Mouse (Mus musculus) monocyte, adult 2 months (primary cell): ENCODE results near the gene Frmpd1.

ENCODE experiments used
- DNase-seq, 2 experiments: peaks; one replicate each; pipeline ENCODE4 v3.0.0; 2022; ENCODE audit warnings: low spot score in 2 of 2, low read depth in 1 of 2

The Frmpd1 gene

DNA sequence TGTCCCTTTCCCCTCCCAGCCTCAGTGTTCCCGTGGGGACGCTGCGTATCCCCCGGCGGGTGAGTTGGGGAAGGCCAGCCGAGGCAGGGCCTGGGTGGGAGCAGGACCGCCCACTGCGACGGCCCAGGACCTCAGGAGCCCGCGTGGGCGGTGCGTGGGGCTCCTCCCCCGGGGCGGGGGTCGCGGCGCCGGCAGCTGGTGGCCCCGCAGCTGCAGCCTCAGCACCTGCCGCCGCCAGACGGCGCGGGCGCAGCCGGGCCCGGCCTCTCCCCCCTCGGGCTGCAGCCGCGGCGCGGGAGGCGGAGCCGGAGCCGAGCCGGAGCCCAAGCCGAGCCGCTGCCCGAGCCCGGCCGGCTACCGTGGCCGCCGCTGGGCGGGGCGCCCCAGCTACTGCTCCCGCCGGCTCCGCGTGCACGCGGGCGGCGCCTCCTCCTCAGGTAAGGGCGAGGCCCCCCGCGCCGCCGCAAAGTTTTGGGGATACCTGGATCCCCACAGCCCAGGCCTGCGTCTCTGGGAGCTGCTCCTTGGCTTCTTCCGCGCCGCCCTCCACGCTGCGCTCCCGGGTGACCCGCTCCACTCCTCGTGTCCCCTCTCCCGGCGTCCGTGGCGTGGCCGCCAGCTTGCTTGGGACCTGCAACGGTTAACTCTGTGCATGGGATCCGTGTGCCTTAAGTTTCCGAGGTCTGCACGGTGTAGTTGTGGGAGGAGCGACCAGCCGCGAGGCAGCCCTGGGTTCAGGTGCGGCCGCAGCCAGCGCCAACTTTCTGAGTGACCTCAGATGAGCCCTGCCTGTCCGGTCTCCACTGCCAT lies at the start of gene Frmpd1:
Frmpd1 (plus strand) TSS at position 355 of the 810 bp plus-strand sequence.
- DNase-seq = no peak

DNA sequence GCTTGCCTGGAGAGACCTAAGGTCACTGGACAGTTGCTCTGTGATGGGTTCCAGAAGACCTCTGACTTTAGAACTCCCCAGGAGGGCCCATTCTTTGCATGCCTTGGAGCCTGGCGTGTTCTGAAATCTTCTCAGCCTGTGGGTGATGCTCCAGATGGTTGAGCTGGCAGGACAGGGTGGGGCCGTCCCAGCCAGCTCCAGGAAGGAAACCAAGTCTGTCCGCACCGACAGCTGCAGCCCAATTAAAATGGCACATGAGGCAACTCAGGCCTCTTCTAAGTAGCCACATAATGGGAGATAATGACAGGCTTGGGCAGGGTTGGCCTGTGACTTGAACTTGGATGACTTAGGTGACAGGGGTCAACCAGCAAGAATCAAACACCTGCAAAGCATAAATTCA lies 47.0 kb upstream of the Frmpd1 start:
- no peak for DNase-seq

DNA sequence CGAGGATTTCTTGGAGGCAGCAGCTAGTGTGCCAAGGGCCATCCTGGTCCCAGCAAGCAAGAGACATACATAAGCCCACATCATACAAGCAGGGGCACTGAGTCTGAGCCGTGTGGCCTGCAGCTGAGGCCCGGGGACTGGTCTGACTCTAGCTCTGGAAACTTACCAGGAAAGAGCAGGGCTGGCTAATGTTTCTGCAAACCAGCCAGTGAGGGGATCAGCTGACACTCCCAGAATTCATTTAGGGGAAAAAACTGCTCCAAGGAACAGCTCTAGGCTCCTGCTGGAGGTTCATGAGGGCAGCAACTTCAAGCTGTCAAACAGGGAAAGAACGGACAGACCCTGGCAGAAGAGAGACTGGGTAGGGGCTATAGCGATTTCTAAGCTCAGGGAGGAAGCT lies 42.8 kb upstream of the Frmpd1 start:
- no peak for DNase-seq

DNA sequence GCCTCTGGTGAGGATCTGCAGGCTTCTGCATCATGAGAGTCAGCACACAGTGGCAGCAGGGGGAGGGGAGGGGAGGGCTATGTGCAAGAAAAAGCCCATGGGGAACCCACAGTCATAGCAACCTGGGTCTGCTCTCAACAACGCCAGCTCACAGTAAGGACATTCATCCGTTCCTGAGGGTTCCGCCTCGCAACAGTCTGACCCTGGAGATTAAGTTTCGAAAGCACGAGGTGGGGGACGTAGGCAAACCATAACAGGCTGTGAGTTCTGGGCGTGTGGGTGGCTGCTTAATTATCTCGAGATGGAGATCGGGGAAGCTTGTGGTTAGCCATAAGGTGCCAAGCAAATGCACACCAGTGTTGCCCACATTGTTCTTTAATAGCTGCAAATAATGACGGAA lies 42.3 kb upstream of the Frmpd1 start:
- no peak for DNase-seq

DNA sequence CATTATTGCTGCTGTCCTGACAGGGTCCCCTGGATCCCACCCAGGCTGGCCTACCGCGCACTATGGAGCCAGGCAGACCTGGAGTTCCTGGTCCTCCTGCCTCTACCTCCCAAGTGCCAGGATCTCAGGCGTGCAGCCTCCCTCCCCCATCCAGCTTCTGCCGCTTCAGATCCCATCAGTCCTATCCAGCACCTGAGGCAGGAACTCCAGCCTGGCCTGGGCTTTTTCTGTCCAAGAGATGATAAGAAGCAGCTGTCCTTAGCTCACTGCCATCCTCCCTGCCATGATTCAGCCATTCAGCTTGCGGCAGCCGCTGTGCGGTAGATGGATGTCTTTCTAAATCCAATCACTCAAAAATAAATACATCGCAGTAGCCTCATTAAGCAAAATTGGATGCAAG lies 41.7 kb upstream of the Frmpd1 start:
- DNase-seq = no peak

DNA sequence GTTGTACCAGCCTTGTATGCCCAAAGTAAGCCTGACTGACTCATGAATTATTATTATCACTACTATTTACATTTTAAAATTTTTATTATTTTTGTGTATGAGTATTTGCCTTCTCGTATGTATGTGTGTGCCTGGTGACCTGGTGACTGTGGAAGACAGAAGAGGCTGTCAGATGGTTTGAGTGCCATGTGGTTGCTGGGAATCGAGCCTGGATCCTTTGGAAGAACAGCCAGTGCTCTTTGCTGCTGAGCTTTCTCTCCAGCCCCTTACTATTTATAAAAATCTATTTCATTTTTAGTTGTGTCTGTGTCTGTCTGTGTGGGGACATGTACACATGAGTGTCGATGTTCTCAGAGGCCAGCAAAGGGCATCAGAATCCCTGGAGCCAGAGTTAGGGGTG lies 28.2 kb upstream of the Frmpd1 start:
- no peak for DNase-seq

DNA sequence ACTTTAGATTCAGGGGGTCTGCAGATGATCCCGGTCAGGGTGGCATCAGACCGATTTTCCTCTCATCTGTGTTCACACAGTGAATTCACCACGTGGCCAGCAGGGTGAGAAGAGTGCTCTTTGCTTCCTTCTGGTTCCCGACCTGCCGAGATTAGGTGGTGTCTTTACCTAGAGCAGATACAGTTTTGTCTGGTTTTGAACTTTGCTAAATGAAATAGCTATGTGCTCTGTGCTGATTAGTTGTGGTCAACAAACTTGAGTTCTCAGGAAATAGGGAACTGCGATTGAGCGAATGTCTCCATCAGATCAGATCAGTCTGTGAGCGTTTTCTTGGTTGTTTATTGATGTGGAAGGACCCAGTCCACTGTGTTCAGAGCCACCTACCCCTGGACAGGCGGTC lies 26.1 kb upstream of the Frmpd1 start:
- no peak for DNase-seq

DNA sequence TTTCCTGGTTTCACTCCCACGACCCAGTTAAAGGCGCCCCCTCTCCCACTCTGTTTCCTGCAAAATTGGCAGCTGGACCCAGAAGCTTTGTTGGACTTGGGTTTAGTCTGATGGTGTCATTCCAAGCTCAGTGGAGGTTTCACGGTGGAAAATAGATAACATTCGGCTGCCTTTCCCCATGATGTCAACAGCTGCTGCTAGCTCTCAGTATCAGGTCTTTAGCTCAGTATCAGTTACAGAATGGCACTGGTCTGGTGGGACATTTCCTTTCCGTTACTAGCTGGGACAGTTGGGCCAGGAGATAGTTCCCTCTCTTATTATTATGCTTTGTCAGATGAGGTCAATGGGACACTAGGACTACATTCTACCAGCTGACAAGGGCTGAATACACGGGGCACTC lies 23.9 kb upstream of the Frmpd1 start:
- DNase-seq = no peak

DNA sequence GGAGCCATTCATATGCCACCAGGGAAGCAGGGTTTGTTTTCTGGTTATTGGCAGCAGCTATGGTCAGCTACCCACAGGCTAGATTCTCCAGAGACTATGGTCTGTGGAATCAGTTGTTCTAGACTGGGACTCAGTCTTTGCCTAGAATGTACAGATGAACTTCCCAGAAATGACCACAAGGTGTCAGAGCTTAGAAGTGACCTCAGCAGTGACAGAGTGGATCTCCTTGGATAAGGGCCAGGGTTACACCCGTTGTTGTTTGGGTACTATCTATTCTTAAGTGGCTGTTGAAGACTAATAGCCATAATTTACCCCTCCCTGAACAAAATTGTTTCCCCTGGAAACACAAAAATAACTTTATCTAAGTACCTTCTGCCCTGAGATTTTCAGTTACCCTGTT lies 21.0 kb upstream of the Frmpd1 start:
- no peak for DNase-seq

DNA sequence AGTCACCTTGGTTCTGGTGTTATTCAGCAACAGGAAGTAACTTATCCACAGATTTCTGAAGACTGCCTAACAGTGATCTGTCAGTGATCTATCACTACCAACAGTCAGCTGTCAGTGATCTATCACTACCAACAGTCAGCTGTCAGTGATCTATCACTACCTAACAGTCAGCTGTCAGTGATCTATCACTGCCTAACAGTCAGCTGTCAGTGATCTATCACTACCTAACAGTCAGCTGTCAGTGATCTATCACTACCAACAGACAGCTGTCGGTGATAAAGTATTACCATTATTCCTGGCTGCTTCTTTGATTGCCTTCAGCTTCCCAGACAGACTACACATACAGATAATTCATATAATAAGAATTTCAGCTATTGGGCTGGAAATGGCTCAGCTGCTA lies 19.2 kb upstream of the Frmpd1 start:
- DNase-seq = no peak

DNA sequence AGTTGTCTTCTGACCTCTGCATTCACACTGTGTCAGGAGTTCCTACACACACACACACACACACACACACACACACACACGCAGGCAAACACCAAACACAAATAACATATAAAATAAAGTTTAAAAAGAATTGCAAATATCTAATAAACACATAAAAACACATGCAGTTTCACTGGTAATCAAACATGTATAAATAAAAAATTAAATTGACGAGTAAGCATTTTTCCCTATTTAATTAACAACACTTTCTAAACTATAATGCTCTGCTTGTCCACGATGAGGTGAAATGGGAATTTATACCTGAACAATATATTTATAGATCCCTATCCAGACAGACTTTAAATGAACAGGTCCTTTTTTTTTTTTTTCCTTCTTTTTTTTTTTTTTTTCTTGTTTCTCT lies 18.7 kb upstream of the Frmpd1 start:
- no peak for DNase-seq

DNA sequence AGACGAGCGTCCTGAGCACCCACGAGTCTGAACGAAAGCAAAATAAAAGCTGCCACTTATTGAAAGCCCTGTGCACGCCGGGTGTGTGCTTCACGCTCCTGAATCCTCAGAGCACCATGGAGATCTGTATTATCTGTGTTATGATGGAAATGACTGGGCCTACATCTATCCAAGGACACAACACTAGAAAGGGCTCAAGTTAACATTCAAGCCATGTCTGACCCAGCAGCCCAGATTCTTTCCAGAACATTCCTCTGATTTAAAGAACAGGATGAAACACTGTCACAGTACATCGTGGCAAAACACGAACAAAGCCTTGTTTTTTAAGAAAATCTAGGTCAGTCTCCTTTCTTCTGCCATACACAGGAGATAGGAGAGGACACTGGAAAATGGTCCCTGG lies 13.3 kb upstream of the Frmpd1 start:
- no peak for DNase-seq

DNA sequence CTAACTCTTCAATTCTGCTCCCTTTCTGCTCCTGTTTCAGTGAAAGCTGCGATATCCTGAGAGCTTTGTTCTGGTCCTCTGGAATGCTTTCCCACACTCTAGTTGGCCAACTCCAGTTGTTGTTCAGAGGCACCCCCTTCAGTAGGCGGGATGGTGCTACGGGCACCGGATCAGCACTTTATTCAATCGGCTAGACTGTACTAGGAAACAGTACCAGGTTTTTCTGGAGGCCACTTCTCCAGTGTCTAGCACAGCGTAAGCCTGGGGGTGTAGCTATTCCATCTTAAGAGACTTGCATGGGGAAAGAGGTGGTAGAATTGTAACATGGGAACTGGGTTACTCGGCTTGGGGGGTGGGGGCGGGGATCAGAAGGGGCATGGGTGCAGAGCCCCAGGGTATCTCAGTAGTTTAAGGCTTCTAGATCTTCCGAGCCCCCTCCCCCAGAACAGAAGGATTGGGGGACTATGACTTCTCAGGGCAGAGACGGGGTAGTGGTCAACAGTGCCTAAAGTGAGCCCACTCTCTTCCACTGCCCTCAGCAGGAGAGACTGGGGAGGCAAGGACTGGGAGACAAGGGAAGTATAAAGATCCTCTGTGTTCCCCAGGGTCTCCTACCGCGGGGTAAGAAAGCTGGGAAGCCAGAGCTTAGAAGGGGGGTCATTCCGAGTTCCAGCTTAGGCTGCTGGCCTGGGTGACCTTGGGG lies 706 bp upstream of the Frmpd1 start:
- no peak for DNase-seq

DNA sequence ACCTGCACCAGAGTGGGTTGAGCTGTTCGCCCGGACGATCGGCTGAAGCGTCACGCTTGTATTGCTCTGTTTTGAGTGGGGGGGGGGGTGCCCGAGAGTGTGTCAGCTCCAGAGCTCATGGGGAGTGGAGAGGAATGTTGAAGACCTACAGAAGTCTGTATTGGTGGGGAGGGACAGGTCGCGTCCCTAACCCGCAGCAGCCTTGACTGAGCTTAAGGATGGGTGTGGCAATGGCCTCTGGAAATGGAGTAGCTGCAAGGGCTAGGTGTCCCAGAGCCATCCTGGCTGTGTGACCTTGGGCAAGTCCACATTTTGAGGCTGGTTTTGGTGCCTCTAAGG lies 625 bp downstream of the Frmpd1 start:
- DNase-seq = no peak

DNA sequence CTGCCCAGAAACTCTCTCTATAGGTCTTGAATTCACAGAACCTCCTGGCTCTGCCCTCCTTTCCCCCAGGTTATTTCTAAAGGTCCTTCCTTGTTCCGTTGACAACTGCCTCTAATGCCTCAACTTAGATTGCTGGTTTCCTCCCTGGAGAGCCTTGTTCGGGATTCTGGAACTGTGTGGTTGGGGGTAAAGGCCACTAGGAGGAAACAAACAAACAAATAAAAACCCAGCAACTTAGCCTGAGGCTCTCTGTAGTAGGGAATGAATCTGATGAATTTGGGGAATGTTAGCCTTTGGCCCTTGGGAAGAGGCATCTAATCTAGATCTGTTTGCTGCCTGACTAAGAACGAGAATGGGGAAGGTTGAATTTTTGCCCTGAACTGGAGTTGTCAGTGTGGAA lies 13.6 kb downstream of the Frmpd1 start:
- DNase-seq = no peak

DNA sequence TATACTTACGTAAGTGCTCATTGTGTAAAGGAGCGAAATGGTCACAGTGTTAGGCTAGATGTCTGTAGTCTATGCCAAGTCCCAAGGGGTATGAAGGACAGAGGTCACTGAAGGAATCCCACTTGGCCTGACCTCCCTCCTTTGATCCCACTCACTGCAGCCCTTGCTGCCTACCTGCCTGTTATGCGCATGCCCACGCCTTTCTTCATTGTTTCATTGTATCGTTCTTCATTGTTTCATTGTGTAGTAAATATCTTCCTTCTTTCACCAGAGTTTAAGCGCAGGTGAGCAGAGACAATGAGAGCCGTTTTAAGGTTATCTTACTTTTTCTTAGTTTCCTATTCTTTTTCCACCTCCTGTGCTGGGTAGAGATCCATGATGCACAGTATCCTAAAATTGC lies 18.6 kb downstream of the Frmpd1 start:
- DNase-seq = no peak

DNA sequence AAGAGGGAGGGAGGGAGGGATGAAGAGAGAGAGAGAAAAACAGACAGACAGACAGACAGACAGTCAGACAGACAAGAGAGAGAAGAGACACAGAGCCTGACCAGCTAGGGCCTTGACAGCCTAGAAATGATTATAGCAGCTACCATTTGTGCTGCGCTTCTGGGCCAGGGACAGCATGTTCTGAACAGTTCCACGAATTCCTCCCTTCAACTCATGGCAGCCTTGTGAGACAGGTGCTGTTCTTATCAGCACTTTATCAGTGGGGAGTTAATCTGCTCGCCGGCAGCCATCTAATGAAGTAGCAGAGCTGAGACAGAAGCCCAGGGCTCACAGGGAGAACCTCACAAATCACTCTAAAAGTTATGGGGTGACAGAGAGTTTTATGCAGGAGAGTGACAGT lies 22.8 kb downstream of the Frmpd1 start:
- no peak for DNase-seq

DNA sequence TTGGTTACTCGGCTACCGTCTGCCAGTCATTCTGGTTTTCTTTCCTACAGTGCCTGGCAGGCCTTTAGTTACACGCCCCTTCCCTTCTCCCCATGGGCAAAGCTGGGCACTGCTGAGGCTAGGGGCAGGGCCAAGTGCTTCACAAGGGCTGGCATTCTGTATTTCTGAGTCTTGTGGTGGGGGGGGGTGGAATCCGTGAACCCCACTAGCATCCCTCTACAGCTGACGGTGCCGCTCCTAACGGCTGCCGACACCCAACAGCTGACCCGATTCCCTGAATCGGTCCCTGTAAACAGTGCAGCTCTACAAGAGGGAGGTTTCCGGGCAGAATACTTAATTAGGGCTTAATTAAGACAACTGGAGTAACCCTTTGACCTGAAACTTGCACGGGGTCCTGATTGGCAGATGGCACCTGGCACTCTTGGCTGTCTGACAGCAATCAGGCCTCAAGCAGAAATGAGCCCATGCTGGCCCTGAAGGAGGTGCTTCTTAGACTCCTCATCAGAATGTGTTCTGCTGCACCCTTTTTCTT lies 24.2 kb downstream of the Frmpd1 start:
- DNase-seq = no peak

DNA sequence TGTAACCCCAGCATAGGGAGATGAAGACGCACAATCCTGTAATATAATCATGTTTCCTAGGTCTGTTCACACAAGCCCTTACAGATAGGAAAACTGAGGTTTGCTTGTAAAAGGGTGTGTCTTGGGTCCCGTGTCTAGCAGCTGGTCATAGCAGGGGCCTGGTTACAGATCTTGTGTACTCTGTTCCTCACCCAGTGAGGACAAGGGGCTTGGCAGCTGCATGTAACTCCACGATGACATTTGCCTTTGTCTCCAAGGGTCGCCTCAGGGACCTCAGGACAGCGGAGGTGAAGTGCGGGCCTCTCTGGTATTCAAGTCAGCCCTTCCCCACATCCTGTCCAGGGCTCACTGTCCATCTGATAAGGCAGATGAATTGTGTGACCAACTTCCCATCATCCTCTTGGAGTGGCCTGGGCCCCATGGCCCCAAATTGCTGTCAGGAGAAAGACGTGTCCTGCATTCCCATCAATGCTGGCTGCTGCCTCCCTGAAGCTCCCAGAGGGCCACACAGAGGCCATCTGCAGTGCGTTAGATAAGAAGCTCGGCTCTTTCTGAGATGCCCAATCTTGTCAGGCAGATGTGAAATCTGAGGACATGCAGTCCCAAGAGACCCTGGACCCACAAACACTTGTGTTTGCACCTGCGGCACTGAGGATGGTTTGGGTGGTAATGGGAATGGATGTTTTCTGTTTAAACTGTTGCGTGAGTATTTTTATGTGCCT lies 27.8 kb downstream of the Frmpd1 start:
- no peak for DNase-seq

DNA sequence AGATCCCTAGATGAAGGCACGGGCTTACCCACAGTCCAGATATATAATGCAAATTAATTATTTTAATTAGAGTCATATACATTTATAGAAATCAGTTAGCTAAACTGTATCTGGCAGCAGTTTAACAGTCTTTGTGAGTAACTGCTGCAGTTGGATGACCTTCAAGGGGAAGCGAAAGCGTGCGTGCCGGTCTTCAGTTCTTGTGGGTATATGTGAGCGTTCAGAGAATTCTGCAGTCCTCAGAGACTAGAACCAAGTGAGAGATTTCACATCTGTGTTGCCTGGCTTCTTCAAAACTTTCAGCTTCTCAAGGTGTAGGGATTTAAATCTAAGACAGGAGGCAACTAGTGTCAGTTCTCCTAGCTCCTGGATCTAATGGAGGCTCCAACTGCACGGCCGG lies 35.3 kb downstream of the Frmpd1 start:
- no peak for DNase-seq

DNA sequence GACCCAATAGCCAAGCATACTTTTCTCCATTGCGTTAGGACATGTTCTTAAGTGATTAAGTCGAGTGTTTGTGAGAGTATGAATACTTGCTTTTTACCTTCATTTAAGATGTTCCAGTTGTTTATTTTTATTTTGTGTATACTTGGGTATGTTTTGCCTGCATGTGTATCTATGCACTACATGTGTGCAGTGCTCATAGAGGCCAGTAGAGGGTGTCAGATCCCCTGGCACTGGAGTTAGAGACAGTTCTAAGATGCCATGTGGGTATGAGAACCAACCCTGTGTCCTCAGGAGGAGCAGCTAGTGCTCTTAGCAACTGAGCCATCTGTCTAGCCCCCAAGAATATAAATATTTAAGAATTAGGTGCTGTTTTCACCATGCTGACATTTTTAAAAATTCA lies 37.7 kb downstream of the Frmpd1 start:
- DNase-seq = no peak

DNA sequence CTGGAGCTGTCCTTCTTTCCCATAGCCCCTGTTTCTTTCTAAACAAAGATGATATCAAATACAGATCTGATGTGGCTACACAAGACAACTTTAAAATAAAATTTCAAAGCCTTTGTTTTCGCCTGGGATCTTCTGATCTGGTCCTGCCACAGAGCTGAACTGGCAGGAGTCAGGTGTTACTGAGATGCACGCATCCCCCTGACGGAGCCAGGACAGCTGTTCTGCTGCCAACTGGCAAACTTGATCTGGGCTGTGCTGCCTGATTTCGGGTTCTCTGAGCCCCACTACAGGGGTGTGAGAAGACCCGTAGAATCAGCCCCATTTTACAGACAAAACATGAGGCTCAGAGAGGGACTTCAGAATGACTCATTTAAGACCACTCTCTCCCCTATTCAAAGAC lies 45.6 kb downstream of the Frmpd1 start:
- DNase-seq = no peak
